Mouse (Mus musculus) lung, adult 2 months (tissue): ENCODE measurements around the gene Dll3.

Experiments
- CTCF ChIP-seq: fragments of 200-500 bp; IDR thresholded peaks from 2 replicates; pipeline ENCODE4 v1.5.1; 2011; ENCODE audit warnings: mild to moderate bottlenecking, low read length, control low read depth; ENCODE audit not compliant: insufficient read depth
- POLR2A ChIP-seq: fragments of 200-500 bp; IDR thresholded peaks from 2 replicates; pipeline ENCODE4 v1.6.1; 2011; ENCODE audit warnings: low read depth, mild to moderate bottlenecking, control low read depth, low read length, borderline replicate concordance; ENCODE audit errors: extremely low read depth

DNA sequence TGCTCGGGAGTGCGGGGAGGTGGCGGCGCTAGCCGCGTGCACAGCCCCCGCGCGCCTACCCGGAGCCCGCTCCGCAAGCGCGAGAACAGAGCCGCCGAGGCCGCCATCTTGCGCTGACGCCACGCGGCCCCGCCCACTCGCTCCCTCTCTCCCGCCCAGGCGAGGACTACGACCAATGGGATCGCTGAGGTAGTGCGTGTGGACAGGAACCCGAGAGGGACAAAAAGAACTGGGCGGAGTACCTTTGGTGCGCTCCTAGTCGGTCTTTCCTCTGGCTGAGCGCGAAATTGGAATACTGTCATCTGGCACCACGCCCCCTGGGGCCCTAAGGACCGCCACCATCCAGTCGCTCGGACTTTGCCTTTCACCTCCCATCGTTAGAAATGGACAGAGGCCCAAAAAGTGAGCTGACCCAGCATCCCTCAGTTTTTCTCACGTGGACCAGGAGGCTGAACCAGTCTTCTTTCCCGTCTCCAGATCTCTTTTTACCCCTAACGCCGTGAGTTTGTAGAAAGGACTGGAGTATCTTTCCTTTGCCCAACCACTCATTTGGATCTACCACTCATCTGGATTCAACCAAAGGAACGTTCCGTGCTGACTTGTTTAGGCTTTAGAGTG lies 10.0 kb upstream of the Dll3 start, which contains the start of gene Timm50:
- TF ChIP-seq CTCF (no peak), POLR2A (peak; percentile 59; the same call in 1 of the 2 replicates)
